Mouse (Mus musculus) thymus, adult 18-20 months (tissue): ENCODE results near the gene Morc2b.
"Not testable (repeated sequence)": the region's sequence is repeated elsewhere in the genome, so short reads cannot be mapped to it uniquely, and the experiment has no call there.

Experiments used
- DNase-seq, 2 experiments: peaks; one replicate each; pipeline ENCODE4 v3.0.0; 2022; ENCODE audit warnings: mixed read lengths in 2 of 2

Morc2b gene

DNA sequence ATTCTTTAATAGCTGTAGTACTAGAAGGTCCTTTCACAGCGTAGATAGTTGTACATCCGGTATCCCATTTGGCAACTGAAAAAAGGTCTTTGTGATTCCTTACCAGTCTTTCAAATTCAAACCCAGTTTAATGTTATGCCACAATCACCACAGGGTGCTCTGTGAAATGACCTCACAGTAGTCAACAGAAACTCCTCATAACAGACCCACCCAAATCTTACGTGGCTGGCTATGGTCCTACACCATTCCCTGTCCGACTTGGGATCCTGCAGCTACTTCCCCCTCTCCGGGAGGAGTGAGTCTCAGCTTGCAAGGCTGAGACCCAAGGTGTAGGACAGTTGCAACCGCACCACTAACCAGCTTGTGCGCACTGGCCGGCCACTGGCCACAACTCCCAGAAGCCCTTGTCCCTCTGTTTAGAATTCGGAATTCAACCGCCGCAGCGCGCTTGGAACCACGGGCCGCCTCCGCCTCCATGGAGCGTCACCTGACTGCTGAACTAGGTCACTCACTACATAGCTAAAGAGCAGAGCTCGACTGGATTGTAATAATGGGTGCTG is at the start of gene Morc2b:
Gene Morc2b, minus strand, starts transcription at position 423 of the 560 bp plus-strand sequence.
- DNase-seq: no peak

DNA sequence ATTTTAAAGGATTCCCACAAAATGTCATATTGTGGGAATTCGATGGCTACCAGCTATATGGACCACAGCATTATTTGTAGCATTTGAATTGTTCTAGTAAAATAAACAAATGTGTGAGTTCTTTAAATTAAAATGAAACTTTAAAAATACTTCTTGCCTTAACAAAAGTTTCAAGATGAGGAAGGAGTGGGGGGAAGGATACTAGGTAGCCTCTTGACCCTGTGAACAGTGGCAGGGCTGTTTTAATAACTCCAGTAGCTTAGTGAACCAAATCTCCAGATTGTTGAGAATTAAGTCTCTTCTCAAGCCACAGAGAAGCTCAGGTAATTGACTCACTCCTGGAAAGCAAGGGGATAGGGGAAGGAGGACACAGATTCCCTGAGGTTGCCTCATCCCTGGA is 28.7 kb upstream of the Morc2b start, which contains the start of gene Olfr55:
Gene Olfr55, plus strand, starts transcription at position 301 of the 400 bp plus-strand sequence.
- not testable (repeated sequence) for DNase-seq

DNA sequence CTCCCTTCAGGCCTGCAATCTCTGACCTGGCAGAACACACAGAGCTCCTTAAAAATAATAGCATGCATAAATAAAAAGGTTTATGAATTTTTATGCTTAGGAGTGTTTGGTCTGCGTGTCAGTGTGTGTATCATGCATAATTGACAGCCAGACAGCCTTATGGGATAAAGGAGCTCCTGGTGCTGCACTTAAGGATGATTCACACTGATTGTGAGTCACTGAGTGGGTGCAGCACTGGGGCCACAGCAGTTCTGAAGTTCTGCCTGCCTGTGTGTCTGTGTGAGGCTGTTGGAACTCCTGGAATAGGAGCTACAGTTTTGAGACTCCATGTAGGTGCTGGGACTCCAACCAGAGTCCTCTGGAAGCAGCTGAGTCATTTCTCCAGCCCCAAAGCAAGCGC is 13.2 kb downstream of the Morc2b start:
- no peak for DNase-seq

DNA sequence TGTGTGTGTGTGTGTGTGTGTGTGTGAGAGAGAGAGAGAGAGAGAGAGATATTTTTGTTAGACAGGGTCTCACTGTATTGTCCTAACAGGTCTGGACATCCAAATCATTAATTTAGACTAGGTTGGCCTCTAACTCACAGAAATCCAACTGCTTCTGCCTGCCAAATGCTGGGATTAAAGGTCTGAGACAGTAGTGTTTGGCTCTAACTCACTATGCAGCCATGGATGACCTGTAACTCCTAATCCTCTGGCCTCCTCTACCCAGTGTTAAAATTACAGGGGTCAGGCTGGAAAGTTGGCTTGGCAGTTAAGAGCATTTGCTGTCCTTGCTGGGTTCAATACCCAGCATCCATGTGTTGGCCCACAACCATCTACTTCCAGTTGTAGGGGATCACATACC is 14.9 kb downstream of the Morc2b start:
- DNase-seq: no peak

DNA sequence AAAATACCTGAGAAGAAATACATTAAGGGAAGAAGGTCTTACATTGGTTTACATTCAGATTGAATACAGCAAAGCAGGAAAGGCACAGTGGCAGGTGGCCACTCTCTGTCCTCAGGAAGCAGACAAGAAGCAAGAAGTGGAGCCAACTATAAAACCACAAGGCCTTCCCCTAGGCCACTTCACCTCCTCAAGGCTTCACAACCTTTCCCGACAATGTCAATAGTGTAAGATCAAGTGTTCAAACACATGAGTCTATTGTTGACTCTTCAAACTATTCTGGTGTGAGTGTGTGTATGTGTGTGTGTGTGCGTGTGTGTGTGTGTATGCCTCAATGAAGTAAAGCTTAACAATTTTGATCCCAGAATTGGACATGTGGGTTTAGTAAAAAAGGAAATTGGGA is 42.1 kb downstream of the Morc2b start:
- DNase-seq: no peak

DNA sequence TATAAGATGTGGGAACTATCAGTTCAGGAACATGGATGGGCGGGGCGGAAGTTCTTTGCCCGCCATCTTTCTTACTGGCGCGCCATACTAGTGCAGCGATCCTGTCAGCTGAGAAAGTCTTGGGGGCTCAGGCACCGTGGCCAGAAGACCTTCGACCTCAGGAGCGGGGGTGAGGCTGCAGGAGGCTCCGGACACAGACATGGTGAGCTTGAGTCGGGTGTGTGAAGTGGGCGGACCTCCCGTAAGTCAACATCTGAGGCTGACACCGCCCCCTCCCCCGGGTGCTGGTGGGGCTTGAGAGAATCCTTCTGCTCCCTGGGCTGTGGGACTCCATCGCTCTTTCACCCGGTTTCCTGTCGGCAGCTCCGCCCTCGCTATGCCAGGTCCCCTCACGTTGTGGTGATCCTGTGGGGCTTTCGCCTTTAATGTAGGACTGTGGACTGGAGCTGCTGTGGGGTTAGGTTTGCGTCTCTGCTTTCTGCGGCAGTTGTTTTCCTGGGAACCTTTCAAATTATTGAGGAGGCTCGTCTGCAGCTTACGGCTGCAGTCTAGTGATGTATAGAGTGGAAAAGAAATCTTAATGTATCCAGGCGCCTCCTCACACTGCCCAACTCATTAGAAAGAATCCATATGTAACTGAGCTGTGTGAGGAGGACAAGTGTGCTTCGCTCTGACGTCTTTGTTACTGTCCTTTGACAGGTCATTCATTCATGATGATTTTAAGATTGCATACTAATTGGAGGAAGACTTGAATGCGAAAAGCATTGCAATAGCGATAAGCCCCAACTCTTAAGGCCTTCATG is 46.9 kb downstream of the Morc2b start:
- peak; percentile 50 to 65 for DNase-seq

DNA sequence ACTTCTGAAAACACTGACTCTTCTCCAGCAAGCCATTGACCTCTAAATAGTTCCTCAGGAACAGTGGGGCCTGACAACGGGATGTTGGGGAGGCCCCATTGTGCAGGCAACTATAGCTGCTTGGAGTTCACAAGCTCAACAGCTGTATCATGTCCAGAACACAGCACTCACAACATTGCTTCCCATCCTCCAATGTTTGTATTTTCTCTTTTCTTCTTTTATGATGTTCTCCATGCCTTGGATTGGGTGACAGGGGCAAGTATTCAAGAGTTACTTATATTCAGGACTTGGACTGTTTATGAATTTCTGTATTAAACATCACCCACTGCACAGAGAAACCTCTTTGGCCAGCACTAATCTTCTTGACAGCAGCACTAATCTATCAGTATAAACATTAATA is 47.9 kb downstream of the Morc2b start:
- no peak for DNase-seq

DNA sequence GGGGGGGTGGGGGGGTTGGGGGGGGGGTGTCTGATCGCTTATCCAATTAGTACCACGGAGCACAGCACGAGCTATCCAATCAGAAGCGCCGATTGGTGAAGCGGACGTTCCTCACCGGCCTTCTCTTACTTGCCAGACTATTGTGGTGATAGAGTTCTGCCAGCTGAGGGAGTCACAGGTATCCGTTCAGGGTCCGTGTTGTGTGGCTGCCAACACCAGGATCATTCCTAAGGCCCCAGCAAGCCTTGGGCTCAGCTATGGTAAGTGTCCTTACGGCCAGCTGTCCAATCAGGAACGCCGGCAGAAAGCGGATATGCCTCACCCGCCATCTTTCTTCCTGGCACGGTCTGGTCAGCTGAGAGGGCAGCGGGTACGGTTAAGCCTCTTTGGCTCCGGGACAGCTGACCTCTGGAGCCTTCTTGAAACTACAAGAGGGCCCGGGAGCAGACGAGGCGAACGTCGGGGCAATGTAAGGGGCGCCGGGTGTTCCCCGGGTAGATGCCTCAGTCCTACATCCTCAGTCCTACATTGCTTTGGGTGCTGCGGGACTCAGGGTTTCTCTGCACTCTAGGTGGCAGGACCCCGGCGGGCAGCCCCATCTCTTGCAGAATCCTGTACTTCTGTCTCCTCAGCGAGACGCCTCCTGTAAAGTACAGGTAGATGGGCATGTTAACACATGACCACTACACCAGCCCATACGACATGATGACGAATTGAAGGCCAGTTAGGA is 50.1 kb downstream of the Morc2b start, which contains the start of gene Zfp563:
Gene Zfp563, plus strand, starts transcription at position 91 of the 730 bp plus-strand sequence.
- DNase-seq: peak; percentile 64 to 75

DNA sequence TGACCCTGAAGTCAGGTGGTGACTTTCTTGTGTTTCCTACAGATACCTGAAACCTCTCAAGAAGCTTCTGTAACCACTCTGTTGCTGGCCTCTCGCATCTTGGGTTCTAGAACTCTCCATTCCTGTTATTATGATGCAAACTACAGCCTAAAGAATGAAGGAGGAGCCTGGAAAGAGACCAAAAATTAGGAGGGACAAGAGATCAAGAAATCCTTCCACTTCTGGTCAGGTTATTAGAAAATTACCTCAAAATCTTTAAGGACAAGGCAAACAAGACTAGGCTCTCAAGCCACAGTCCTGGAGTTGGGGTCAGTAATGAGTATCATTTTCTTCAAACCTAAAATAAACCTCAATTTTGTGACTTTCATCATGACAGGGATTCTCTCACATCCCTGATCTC is 71.5 kb downstream of the Morc2b start, which contains the start of gene 4921501E09Rik:
Gene 4921501E09Rik, minus strand, starts transcription at position 101 of the 400 bp plus-strand sequence.
- no peak for DNase-seq
